Mouse (Mus musculus): ENCODE results near the gene Lsp1. TPM values are rescaled to one million over a fixed set of nuclear protein-coding genes. Genes with fewer than 3 reads are reported as not detected.

Lsp1 gene
- polyA plus RNA-seq, 1 experiment from 2014 or later = 5.8 TPM

- no peak for DNase-seq (ENCODE audit: low spot score)
- ATAC-seq = no peak
- WGBS = 82% methylated on average over 9 of the region's 9 CpGs
- Histone ChIP-seq H3K4me2 (ENCODE audit: low read length) (no peak within 1 kb of the TSS), H3K9ac (ENCODE audit: low read length) (no peak within 1 kb of the TSS), H3K9me3 (replicated peaks; ENCODE audit: control insufficient read depth, low read length) (no peaks in the 10 kb centered on the region), H3K4me3 (ENCODE audit: low read depth, low read length) (no peak within 1 kb of the TSS), H3K4me1 (ENCODE audit: control insufficient read depth, insufficient read depth, low read length) (no peaks in the 10 kb centered on the region), H3K27ac (ENCODE audit: low read depth, low read length) (no peak within 1 kb of the TSS), H3K36me3 (ENCODE audit: control insufficient read depth, insufficient read depth, low read length) (no peaks in the 10 kb centered on the region), H3K27me3 (replicated peaks; ENCODE audit: control insufficient read depth, insufficient read depth, low read length) (no peaks in the 10 kb centered on the region)
Measured at GRCm38 (mm10) chr7:142441585-142441984, 19.0 kb upstream of the Lsp1 start, which contains the start of gene Tnni2. Gene Tnni2 (plus strand): TSS chr7:142441808.

GRCm38 (mm10) chr7:142442081-142442907 is 18.3 kb upstream of the Lsp1 start:
- 85% methylated on average over 9 of the region's 9 CpGs for WGBS
- Histone ChIP-seq H3K9me3 (replicated peaks; ENCODE audit: control insufficient read depth, low read length) (no peaks in the 10 kb centered on the region), H3K4me3 (ENCODE audit: low read depth, low read length) (no peak overlapping the region)

GRCm38 (mm10) chr7:142442908-142443420 is 17.6 kb upstream of the Lsp1 start:
- no peaks in the 10 kb centered on the region for H3K4me1 ChIP-seq (ENCODE audit: control insufficient read depth, insufficient read depth, low read length)
- 95% methylated on average over 7 of the region's 7 CpGs for WGBS
- H3K4me2 ChIP-seq (ENCODE audit: low read length) = no peak overlapping the region
- no peak overlapping the region for H3K4me3 ChIP-seq (ENCODE audit: low read depth, low read length)
- no peak for ATAC-seq
- no peaks in the 10 kb centered on the region for H3K36me3 ChIP-seq (ENCODE audit: control insufficient read depth, insufficient read depth, low read length)
- no peaks in the 10 kb centered on the region for H3K9me3 ChIP-seq (replicated peaks; ENCODE audit: control insufficient read depth, low read length)
- H3K9ac ChIP-seq (ENCODE audit: low read length) = no peak overlapping the region
- no peak overlapping the region for H3K27ac ChIP-seq (ENCODE audit: low read depth, low read length)
- H3K27me3 ChIP-seq (replicated peaks; ENCODE audit: control insufficient read depth, insufficient read depth, low read length) = no peaks in the 10 kb centered on the region
- DNase-seq (ENCODE audit: low spot score) = no peak

More at GRCm38 (mm10) chr7:142442081-142442907, 18.3 kb upstream of the Lsp1 start:
- no peaks in the 10 kb centered on the region for H3K36me3 ChIP-seq (ENCODE audit: control insufficient read depth, insufficient read depth, low read length)
- no peak overlapping the region for H3K9ac ChIP-seq (ENCODE audit: low read length)
- no peak overlapping the region for H3K4me2 ChIP-seq (ENCODE audit: low read length)
- no peaks in the 10 kb centered on the region for H3K4me1 ChIP-seq (ENCODE audit: control insufficient read depth, insufficient read depth, low read length)
- DNase-seq (ENCODE audit: low spot score) (no peak), ATAC-seq (no peak)
- no peak overlapping the region for H3K27ac ChIP-seq (ENCODE audit: low read depth, low read length)
- no peaks in the 10 kb centered on the region for H3K27me3 ChIP-seq (replicated peaks; ENCODE audit: control insufficient read depth, insufficient read depth, low read length)

GRCm38 (mm10) chr7:142443474-142443873 is 17.1 kb upstream of the Lsp1 start:
- ATAC-seq (no peak), DNase-seq (ENCODE audit: low spot score) (no peak)
- Histone ChIP-seq H3K9ac (ENCODE audit: low read length) (no peak overlapping the region), H3K36me3 (ENCODE audit: control insufficient read depth, insufficient read depth, low read length) (no peaks in the 10 kb centered on the region), H3K9me3 (replicated peaks; ENCODE audit: control insufficient read depth, low read length) (no peaks in the 10 kb centered on the region), H3K27me3 (replicated peaks; ENCODE audit: control insufficient read depth, insufficient read depth, low read length) (no peaks in the 10 kb centered on the region), H3K27ac (ENCODE audit: low read depth, low read length) (no peak overlapping the region), H3K4me1 (ENCODE audit: control insufficient read depth, insufficient read depth, low read length) (no peaks in the 10 kb centered on the region), H3K4me2 (ENCODE audit: low read length) (no peak overlapping the region), H3K4me3 (ENCODE audit: low read depth, low read length) (no peak overlapping the region)
- WGBS = 92% methylated on average over 5 of the region's 5 CpGs

GRCm38 (mm10) chr7:142444171-142444570 is 16.4 kb upstream of the Lsp1 start:
- Histone ChIP-seq H3K27ac (ENCODE audit: low read depth, low read length) (no peak overlapping the region), H3K4me1 (ENCODE audit: control insufficient read depth, insufficient read depth, low read length) (no peaks in the 10 kb centered on the region), H3K27me3 (replicated peaks; ENCODE audit: control insufficient read depth, insufficient read depth, low read length) (no peaks in the 10 kb centered on the region), H3K9ac (ENCODE audit: low read length) (no peak overlapping the region), H3K9me3 (replicated peaks; ENCODE audit: control insufficient read depth, low read length) (no peaks in the 10 kb centered on the region), H3K4me3 (ENCODE audit: low read depth, low read length) (no peak overlapping the region), H3K36me3 (ENCODE audit: control insufficient read depth, insufficient read depth, low read length) (no peaks in the 10 kb centered on the region), H3K4me2 (ENCODE audit: low read length) (no peak overlapping the region)
- WGBS = 95% methylated on average over 6 of the region's 6 CpGs
- ATAC-seq (no peak), DNase-seq (ENCODE audit: low spot score) (no peak)

DNA sequence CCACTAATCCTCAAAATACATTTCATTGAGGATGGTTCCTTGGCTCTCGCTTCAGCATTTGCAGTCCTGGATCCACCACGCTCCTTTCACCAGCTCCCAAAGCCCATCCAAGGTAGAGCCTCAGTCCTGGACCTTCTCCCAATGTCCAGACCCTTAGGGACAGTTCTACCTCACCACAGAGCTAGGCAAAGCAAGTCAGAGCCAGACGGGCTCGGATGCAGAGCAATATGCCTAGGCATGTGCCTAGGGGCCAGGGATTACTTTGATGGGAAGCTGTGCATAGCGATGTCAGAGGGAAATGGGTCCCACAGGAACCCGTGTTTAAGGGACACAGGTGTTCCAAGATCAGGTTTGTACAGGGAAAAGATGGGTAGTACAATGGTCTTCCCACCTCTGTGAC is 15.3 kb upstream of the Lsp1 start:
- no peak overlapping the region for H3K4me2 ChIP-seq (ENCODE audit: low read length)
- no peak overlapping the region for H3K27ac ChIP-seq (ENCODE audit: low read depth, low read length)
- H3K9me3 ChIP-seq (replicated peaks; ENCODE audit: control insufficient read depth, low read length) = no peaks in the 10 kb centered on the region
- H3K4me3 ChIP-seq (ENCODE audit: low read depth, low read length) = no peak overlapping the region
- no peaks in the 10 kb centered on the region for H3K27me3 ChIP-seq (replicated peaks; ENCODE audit: control insufficient read depth, insufficient read depth, low read length)
- no peak overlapping the region for H3K9ac ChIP-seq (ENCODE audit: low read length)
- WGBS = 91% methylated on average over 6 of the region's 6 CpGs
- H3K36me3 ChIP-seq (ENCODE audit: control insufficient read depth, insufficient read depth, low read length) = no peaks in the 10 kb centered on the region
- no peak for DNase-seq (ENCODE audit: low spot score)
- no peak for ATAC-seq
- no peaks in the 10 kb centered on the region for H3K4me1 ChIP-seq (ENCODE audit: control insufficient read depth, insufficient read depth, low read length)

DNA sequence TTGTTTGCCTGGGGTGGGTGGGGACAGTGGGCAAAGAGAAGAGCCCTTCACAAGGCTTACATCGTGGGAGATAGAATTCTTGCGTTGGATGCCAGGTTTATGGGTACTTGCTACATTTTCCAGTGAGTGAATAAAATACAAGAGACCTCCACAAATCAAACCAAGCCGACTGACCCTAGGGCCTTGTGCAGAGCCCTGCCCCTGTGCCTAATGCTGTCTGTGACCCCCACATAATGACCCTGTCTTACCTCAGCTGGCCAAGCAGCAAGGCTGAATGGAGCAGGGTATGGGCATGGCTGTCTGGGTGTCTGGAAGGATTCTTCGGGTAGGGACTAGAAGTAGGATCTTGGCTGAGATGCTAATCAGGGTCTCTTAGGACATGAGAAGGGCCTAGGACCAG is 14.3 kb upstream of the Lsp1 start:
- Histone ChIP-seq H3K4me3 (ENCODE audit: low read depth, low read length) (no peak overlapping the region), H3K36me3 (ENCODE audit: control insufficient read depth, insufficient read depth, low read length) (no peaks in the 10 kb centered on the region), H3K4me2 (ENCODE audit: low read length) (no peak overlapping the region), H3K9ac (ENCODE audit: low read length) (no peak overlapping the region), H3K27ac (ENCODE audit: low read depth, low read length) (no peak overlapping the region), H3K9me3 (replicated peaks; ENCODE audit: control insufficient read depth, low read length) (no peaks in the 10 kb centered on the region), H3K27me3 (replicated peaks; ENCODE audit: control insufficient read depth, insufficient read depth, low read length) (no peaks in the 10 kb centered on the region), H3K4me1 (ENCODE audit: control insufficient read depth, insufficient read depth, low read length) (no peaks in the 10 kb centered on the region)
- DNase-seq (ENCODE audit: low spot score) (no peak), ATAC-seq (no peak)
- WGBS = 88% methylated on average over 4 of the region's 4 CpGs

GRCm38 (mm10) chr7:142449038-142449617 is 11.5 kb upstream of the Lsp1 start:
- H3K27ac ChIP-seq (ENCODE audit: low read depth, low read length) = no peak overlapping the region
- no peak for DNase-seq (ENCODE audit: low spot score)
- no peak for ATAC-seq
- no peak overlapping the region for H3K9ac ChIP-seq (ENCODE audit: low read length)
- no peak overlapping the region for H3K4me2 ChIP-seq (ENCODE audit: low read length)
- no peaks in the 10 kb centered on the region for H3K9me3 ChIP-seq (replicated peaks; ENCODE audit: control insufficient read depth, low read length)
- H3K4me3 ChIP-seq (ENCODE audit: low read depth, low read length) = no peak overlapping the region
- no peaks in the 10 kb centered on the region for H3K4me1 ChIP-seq (ENCODE audit: control insufficient read depth, insufficient read depth, low read length)
- no peaks in the 10 kb centered on the region for H3K36me3 ChIP-seq (ENCODE audit: control insufficient read depth, insufficient read depth, low read length)
- H3K27me3 ChIP-seq (replicated peaks; ENCODE audit: control insufficient read depth, insufficient read depth, low read length) = no peaks in the 10 kb centered on the region
- 77% methylated on average over 6 of the region's 6 CpGs for WGBS

- DNase-seq (ENCODE audit: low spot score) (no peak), ATAC-seq (no peak)
- no peaks in the 10 kb centered on the region for H3K36me3 ChIP-seq (ENCODE audit: control insufficient read depth, insufficient read depth, low read length)
- WGBS = 31% methylated on average over 1 of the region's 1 CpGs
- no peak overlapping the region for H3K4me2 ChIP-seq (ENCODE audit: low read length)
- H3K4me1 ChIP-seq (ENCODE audit: control insufficient read depth, insufficient read depth, low read length) = peaks cover 16% of the 10 kb centered on the region
- H3K4me3 ChIP-seq (ENCODE audit: low read depth, low read length) = no peak overlapping the region
- H3K27me3 ChIP-seq (replicated peaks; ENCODE audit: control insufficient read depth, insufficient read depth, low read length) = no peaks in the 10 kb centered on the region
- no peaks in the 10 kb centered on the region for H3K9me3 ChIP-seq (replicated peaks; ENCODE audit: control insufficient read depth, low read length)
- no peak overlapping the region for H3K27ac ChIP-seq (ENCODE audit: low read depth, low read length)
- H3K9ac ChIP-seq (ENCODE audit: low read length) = no peak overlapping the region
Measured at GRCm38 (mm10) chr7:142454706-142455105, 5.9 kb upstream of the Lsp1 start.
